Mouse (Mus musculus) inflammation-experienced regulatory T-cells (primary cell): ENCODE data around the gene Pced1a. TPM values are rescaled to one million over a fixed set of nuclear protein-coding genes. Genes with fewer than 3 reads are reported as not detected.

ENCODE experiments used
- polyA plus RNA-seq, 2 experiments: library from polyadenylated mRNA; unstranded; fragments of 100-300 nt; shearing (Covaris generic); gene quantifications; one replicate each; pipeline ENCODE4 v1.2.1; 2017

Pced1a gene
- polyA plus RNA-seq: 10 to 100 TPM; 14.8 to 18.5 TPM

DNA sequence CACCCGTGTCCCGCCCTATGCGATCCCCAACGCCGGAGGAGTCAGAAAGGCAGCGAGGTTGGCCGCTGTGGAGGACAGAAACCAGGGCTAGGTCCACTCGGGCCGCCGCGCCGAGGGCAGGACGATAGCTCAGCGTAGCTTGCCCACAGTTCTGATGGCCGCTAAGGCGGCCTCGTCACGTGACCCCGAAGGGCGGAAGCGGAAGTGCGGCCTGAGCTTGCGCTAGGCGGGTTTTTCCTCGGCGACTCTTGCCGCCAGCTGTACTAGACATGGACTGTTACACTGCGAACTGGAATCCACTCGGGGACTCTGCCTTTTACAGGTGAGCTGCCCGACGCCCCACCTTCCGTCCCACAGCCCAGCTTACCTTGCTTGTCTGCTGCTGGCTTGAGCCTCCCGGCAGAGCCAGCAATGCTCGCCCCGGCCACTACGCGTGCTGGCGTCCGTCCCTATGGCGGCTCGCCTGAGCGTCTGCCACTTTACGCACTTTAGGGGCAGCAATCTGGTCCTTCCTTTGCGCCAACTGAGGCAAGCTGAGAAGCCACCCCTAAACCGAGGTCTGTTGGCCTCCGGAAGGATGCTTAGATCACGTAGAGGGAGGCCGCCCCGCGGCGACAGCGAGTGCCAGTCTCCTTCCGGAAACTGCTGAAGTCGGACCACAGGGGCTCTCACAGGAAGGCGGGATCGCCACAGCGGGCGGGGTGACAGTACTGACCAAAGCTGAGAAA is at the start of gene Pced1a, which contains the start of gene Vps16:
TSS of gene Pced1a (minus strand) at position 576 of the 728 bp plus-strand sequence.
TSS of gene Vps16 (plus strand) at position 214 of the 728 bp plus-strand sequence.

DNA sequence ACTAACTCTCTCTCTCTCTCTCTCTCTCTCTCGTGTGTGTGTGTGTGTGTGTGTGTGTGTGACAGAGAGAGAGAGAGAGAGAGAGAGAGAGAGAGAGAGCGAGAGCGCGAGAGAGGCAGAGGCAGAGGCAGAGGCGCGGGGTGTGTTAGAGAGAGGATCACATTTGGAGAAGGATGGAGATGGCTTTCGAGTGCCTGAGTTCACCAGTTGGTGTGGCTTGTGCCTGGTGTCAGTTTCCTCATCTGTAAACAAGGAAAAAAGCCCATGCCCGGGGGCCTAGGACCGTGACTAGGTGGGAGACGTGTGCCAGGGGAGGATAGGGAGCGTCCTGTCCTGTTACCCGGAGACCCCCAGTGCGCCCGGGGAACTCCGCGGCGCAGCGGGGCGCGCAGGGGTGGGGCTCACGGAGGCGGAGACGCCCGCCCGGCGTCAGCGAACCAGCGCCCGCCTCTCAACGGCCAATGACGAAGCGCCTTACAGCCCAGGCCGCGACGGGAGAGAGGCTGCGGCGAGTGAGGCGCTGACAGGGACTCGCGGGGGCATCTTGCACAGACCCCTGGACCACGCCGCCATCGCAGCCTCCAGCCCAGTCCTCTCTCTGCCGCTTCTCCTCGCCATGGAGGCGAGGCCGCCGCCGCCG is 25.4 kb upstream of the Pced1a start, which contains the start of gene Ptpra:
TSS of gene Ptpra (plus strand) at position 485 of the 640 bp plus-strand sequence.

DNA sequence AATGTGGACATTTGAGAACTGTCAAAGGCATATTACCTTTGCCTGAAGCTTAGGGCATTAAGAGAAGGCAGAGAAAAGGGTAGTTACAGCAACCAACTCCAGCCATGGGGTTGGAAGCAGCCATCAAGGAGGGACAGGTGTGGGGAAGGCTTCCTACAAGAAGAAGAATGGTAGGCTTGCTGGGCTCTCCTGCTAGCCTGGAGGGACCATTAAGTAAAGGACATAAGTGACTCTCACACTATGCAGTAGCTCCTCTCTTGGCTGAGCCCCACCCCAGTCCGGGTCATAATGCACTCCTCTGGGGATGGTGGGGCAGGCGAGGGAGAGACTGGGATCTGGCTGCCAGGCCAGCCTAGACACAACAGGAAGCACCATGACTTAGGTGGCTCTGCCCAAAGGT is 18.3 kb downstream of the Pced1a start, which contains the start of gene Tmem239:
TSS of gene Tmem239 (plus strand) at position 301 of the 400 bp plus-strand sequence.

DNA sequence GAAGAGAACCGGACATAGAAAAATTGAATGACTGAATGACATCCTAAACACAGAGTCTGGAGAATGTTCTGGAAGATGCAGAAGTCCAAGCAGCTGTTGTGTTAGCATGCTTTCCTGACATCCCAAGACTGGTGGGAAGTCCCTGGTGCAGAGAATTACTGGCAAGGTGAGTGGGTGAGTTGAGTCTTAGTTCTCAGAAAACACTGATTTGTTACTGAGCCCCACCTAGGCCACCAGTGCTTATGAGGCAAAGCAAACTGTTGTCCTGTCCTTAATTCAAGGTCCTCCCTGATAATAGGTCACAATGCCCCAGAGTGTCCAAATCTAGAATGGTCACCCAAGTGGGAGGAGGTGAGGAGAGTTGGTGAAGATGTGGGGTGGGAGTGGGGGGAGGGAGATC is 19.6 kb downstream of the Pced1a start, which contains the start of the genes Gm28372 and 1700020A23Rik:
TSS of gene Gm28372 (plus strand) at position 301 of the 400 bp plus-strand sequence.
TSS of gene 1700020A23Rik (plus strand) at position 321 of the 400 bp plus-strand sequence.

DNA sequence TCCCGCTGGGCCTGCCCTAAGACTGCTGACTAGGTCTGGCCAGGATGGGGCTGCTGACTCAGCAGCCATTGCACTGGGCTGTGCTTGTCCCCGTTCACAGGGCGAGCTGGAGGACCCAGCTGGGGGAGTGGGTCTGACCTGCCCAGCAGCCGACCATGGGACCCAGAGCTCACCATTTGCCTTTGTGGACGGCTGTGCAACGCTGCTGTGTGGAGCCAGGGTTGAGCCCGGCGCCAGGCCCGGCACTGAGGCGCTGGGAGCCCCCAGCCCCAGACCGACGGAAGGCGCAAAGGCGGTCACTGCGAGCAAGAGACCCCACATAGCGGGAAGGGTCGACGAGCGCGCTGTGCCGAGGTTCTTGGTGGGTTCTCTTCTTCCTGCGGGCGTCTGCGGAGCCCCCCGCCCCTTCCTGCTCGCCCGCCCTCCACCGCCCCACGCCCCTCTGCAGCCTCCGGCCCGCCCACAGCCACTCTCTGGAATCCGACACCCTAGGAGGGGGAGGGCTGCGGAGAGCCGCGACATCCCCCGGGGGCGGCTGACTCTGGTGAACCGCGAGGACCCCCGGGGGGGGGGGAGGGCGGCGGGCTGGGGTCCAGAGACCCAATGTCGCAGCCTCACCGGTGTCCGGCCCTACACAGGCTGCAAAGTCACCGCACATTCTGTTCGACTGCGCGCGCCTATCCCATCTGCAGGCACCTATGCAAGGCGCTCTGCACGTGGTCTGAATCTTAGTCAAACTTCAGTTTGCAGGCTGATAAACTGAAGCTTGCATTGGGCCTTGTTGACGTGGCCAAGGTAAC is 27.1 kb downstream of the Pced1a start, which contains the start of gene Cpxm1:
TSS of gene Cpxm1 (minus strand) at position 389 of the 800 bp plus-strand sequence.

Other genes starting within 250 kb of the Pced1a start
- 100 to 1,000 TPM; 397 to 432 TPM for gene Snrpb, start 245.3 kb downstream of the Pced1a start, polyA plus RNA-seq
- gene Tmc2, start 229.5 kb downstream of the Pced1a start, polyA plus RNA-seq: under 1 TPM in 1 of 2 experiments, not detected in 1; 0.34 TPM
- 100 to 1,000 TPM; 218 to 313 TPM for gene Nop56, start 150.3 kb downstream of the Pced1a start, polyA plus RNA-seq
- gene Idh3b, start 140.2 kb downstream of the Pced1a start, polyA plus RNA-seq: 100 to 1,000 TPM; 178 to 182 TPM
- gene Ebf4, start 129.5 kb downstream of the Pced1a start, polyA plus RNA-seq: under 1 TPM in 1 of 2 experiments, not detected in 1; 0.11 TPM
- gene Cpxm1, start 27.1 kb downstream of the Pced1a start, polyA plus RNA-seq: 1 to 10 TPM in 1 of 2 experiments, under 1 TPM in 1; 0.43 to 3.3 TPM
- gene Gm28372, start 19.5 kb downstream of the Pced1a start, polyA plus RNA-seq: not detected
- gene 1700020A23Rik, start 19.4 kb downstream of the Pced1a start, polyA plus RNA-seq: 1 to 10 TPM in 1 of 2 experiments, under 1 TPM in 1; 0.37 to 1.1 TPM
- gene Tmem239, start 18.2 kb downstream of the Pced1a start, polyA plus RNA-seq: not detected
- gene Vps16, start 362 bp downstream of the Pced1a start, polyA plus RNA-seq: 100 to 1,000 TPM; 223 to 274 TPM
- 100 to 1,000 TPM; 169 to 209 TPM for gene Ptpra, start 25.6 kb upstream of the Pced1a start, polyA plus RNA-seq
- 100 to 1,000 TPM; 108 to 124 TPM for gene Mrps26, start 139.0 kb upstream of the Pced1a start, polyA plus RNA-seq
- gene Oxt, start 151.5 kb upstream of the Pced1a start, polyA plus RNA-seq: 1 to 10 TPM in 1 of 2 experiments, under 1 TPM in 1; 0.61 to 3.0 TPM
- gene Avp, start 157.9 kb upstream of the Pced1a start, polyA plus RNA-seq: not detected
- gene Fastkd5, start 205.3 kb upstream of the Pced1a start, polyA plus RNA-seq: 10 to 100 TPM; 14.5 to 19.7 TPM
- 10 to 100 TPM in 1 of 2 experiments, 1 to 10 TPM in 1; 9.7 to 16.8 TPM for gene Ubox5, start 205.3 kb upstream of the Pced1a start, polyA plus RNA-seq
- 1 to 10 TPM in 1 of 2 experiments, under 1 TPM in 1; 0.66 to 1.9 TPM for gene Lzts3, start 218.1 kb upstream of the Pced1a start, polyA plus RNA-seq
- 100 to 1,000 TPM; 141 to 159 TPM for gene Ddrgk1, start 240.0 kb upstream of the Pced1a start, polyA plus RNA-seq
- 10 to 100 TPM; 40.0 to 41.0 TPM for gene Itpa, start 242.9 kb upstream of the Pced1a start, polyA plus RNA-seq